Mouse (Mus musculus): Measurements from ENCODE around the gene Ecd. TPM values are rescaled to one million over a fixed set of nuclear protein-coding genes. Genes with fewer than 3 reads are reported as not detected.
A peak's percentile ranks its signal among the peaks of the same experiment; 100 is the strongest.

The Ecd gene
- total and polyA plus RNA-seq, 3 experiments: 64.9 to 72.2 TPM; not detected in 1

DNA sequence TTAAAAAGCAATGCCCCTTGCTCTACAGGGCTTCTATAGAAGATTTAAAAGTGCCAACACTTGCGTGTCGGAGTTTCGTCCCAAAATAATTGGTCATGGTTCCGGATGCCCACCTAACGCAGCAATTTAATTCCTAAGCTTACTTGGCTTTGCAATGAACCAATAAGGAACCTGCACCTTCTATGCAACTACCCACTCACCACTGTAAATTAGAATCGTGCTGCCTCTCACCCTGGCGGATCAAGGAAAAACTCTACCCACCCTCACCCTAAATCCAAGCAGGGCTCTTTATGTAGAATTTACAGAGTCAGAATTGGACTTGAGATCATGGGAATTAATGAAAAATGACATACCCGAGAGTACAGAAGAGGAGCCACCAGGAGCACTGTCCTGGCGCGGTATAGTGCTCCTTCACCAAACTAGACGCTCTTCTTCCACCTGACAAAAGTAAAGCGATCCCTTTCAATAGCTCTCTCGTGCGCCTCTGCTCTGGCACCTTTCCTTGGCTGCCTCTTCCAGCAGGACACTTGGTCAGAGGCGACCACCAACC is 405 bp downstream of the Ecd start:
- Histone ChIP-seq H3K4me3 (ENCODE audit: control insufficient read depth in 1 of 2, insufficient read depth in 1 of 2, low read depth in 2 of 2, low read length in 2 of 2) (peak overlapping the region; percentile 95 to 99), H3K36me3 (ENCODE audit: control insufficient read depth in 1 of 2, insufficient read depth in 2 of 2, low read length in 2 of 2) (peaks cover 1 to 13% of the 10 kb centered on the region in 2 experiments; a peak in 2 of 4 replicates), H3K9ac (ENCODE audit: control insufficient read depth, low read depth, low read length, poor library complexity, severe bottlenecking) (peak overlapping the region; percentile 96), H3K27ac (ENCODE audit: control insufficient read depth, low read depth, low read length) (peak overlapping the region; percentile 83), H3K4me1 (ENCODE audit: control insufficient read depth in 1 of 2, insufficient read depth in 2 of 2, low read length in 2 of 2) (peaks cover 2 to 6% of the 10 kb centered on the region in 2 experiments; a peak in 3 of 4 replicates), H3K9me3 (replicated peaks; ENCODE audit: insufficient read depth, low read length) (no peaks in the 10 kb centered on the region), H3K27me3 (ENCODE audit: control insufficient read depth in 1 of 2, insufficient read depth in 2 of 2, low read length in 2 of 2) (no peaks in the 10 kb centered on the region), H3K79me2 (ENCODE audit: control insufficient read depth, insufficient read depth, low read length, poor library complexity) (peaks cover 31% of the 10 kb centered on the region)
- DNase-seq (ENCODE audit: low read depth, low spot score): no peak
- no peak for TF ChIP-seq ETS1 (IDR thresholded peaks at IDR 0.05; ENCODE audit: low read depth, low read length)
- TF ChIP-seq POLR2A (IDR thresholded peaks at IDR 0.05; ENCODE audit: control insufficient read depth in 1 of 2, insufficient read depth in 1 of 2, low read depth in 1 of 2, low read length in 2 of 2, poor library complexity in 1 of 2): peak in 1 of 2 experiments; percentile 91; a peak in 2 of 4 replicates

GRCm38 (mm10) chr14:20345885-20346284 is 2.0 kb downstream of the Ecd start:
- peaks cover 1 to 13% of the 10 kb centered on the region in 2 experiments; a peak in 3 of 4 replicates for H3K36me3 ChIP-seq (ENCODE audit: control insufficient read depth in 1 of 2, insufficient read depth in 2 of 2, low read length in 2 of 2)
- peaks cover 31% of the 10 kb centered on the region for H3K79me2 ChIP-seq (ENCODE audit: control insufficient read depth, insufficient read depth, low read length, poor library complexity)
- H3K9me3 ChIP-seq (replicated peaks; ENCODE audit: insufficient read depth, low read length): no peaks in the 10 kb centered on the region
- TF ChIP-seq ETS1 (IDR thresholded peaks at IDR 0.05; ENCODE audit: low read depth, low read length) (no peak), UBTF (IDR thresholded peaks at IDR 0.05; ENCODE audit: borderline replicate concordance, insufficient read depth, low read depth, low read length) (no peak), E2F4 (IDR thresholded peaks at IDR 0.05; ENCODE audit: borderline replicate concordance, low read depth, low read length) (no peak), HCFC1 (IDR thresholded peaks at IDR 0.05; ENCODE audit: low read depth, low read length) (no peak), RAD21 (IDR thresholded peaks at IDR 0.05; ENCODE audit: low read depth, low read length) (no peak), SIN3A (IDR thresholded peaks at IDR 0.05; ENCODE audit: low read length) (no peak), ZNF384 (IDR thresholded peaks at IDR 0.05; ENCODE audit: low read depth, low read length) (no peak), MYB (IDR thresholded peaks at IDR 0.05; ENCODE audit: low read depth, low read length) (no peak), MEF2A (IDR thresholded peaks at IDR 0.05; ENCODE audit: extremely low read depth, insufficient replicate concordance, low read depth, low read length, poor library complexity, severe bottlenecking) (no peak), NRF1 (IDR thresholded peaks at IDR 0.05; ENCODE audit: insufficient read depth, low read depth, low read length, poor library complexity, severe bottlenecking) (no peak), CTCF (IDR thresholded peaks at IDR 0.05 in 2 of 3, conservative IDR thresholded peaks at IDR 0.05 in 1 of 3; ENCODE audit: control insufficient read depth in 1 of 3, insufficient read depth in 1 of 3, low read depth in 2 of 3, low read length in 3 of 3, poor library complexity in 1 of 3, severe bottlenecking in 1 of 3) (no peak), JUND (IDR thresholded peaks at IDR 0.05; ENCODE audit: low read depth, low read length) (no peak), TAL1 (IDR thresholded peaks at IDR 0.05; ENCODE audit: low read length) (no peak), MYC (IDR thresholded peaks at IDR 0.05; ENCODE audit: low read depth, low read length) (no peak), NELFE (IDR thresholded peaks at IDR 0.05; ENCODE audit: low read depth, low read length) (no peak)
- no peak overlapping the region for H3K9ac ChIP-seq (ENCODE audit: control insufficient read depth, low read depth, low read length, poor library complexity, severe bottlenecking)
- H3K27me3 ChIP-seq (ENCODE audit: control insufficient read depth in 1 of 2, insufficient read depth in 2 of 2, low read length in 2 of 2): no peaks in the 10 kb centered on the region
- H3K4me3 ChIP-seq (ENCODE audit: control insufficient read depth in 1 of 2, insufficient read depth in 1 of 2, low read depth in 2 of 2, low read length in 2 of 2): no peak overlapping the region
- no peak for DNase-seq (ENCODE audit: low read depth, low spot score)
- H3K27ac ChIP-seq (ENCODE audit: control insufficient read depth, low read depth, low read length): no peak overlapping the region
- peaks cover 2 to 6% of the 10 kb centered on the region in 2 experiments; a peak in 3 of 4 replicates for H3K4me1 ChIP-seq (ENCODE audit: control insufficient read depth in 1 of 2, insufficient read depth in 2 of 2, low read length in 2 of 2)
